Mouse (Mus musculus) testis, adult 2 months (tissue): ENCODE measurements around the gene Swsap1. TPM values are rescaled to one million over a fixed set of nuclear protein-coding genes. Genes with fewer than 3 reads are reported as not detected.

Source experiments
- H3K27ac ChIP-seq: fragments of 200-500 bp; 2 replicates; pipeline ENCODE4 v1.5.1; 2012; ENCODE audit warnings: low read depth, low read length; ENCODE audit not compliant: control insufficient read depth, insufficient read depth
- H3K27me3 ChIP-seq: fragments of 200-500 bp; 2 replicates; pipeline ENCODE4 v1.6.1; 2012; ENCODE audit warnings: mild to moderate bottlenecking, low read length, moderate library complexity; ENCODE audit not compliant: control insufficient read depth, insufficient read depth
- H3K36me3 ChIP-seq: fragments of 200-500 bp; 2 replicates; pipeline ENCODE4 v1.6.1; 2012; ENCODE audit warnings: mild to moderate bottlenecking, low read length; ENCODE audit not compliant: control insufficient read depth, insufficient read depth
- H3K4me1 ChIP-seq: fragments of 200-500 bp; 2 replicates; pipeline ENCODE4 v1.6.1; 2012; ENCODE audit warnings: low read length; ENCODE audit not compliant: control insufficient read depth, insufficient read depth
- H3K4me3 ChIP-seq: fragments of 200-500 bp; 2 replicates; pipeline ENCODE4 v1.5.1; 2012; ENCODE audit warnings: low read depth, mild to moderate bottlenecking, low read length, moderate library complexity, mixed read lengths; ENCODE audit not compliant: control insufficient read depth
- CTCF ChIP-seq: fragments of 200-500 bp; IDR thresholded peaks from 2 replicates; pipeline ENCODE4 v1.5.1; 2012; ENCODE audit warnings: low read depth, mild to moderate bottlenecking, inconsistent platforms, low read length, moderate library complexity; ENCODE audit not compliant: control insufficient read depth, insufficient read depth, insufficient replicate concordance
- POLR2A ChIP-seq: fragments of 200-500 bp; IDR thresholded peaks from 2 replicates; pipeline ENCODE4 v1.6.1; 2012; ENCODE audit warnings: low read depth, mild to moderate bottlenecking, inconsistent platforms, low read length, moderate library complexity; ENCODE audit not compliant: control insufficient read depth
- polyA plus RNA-seq: library from polyadenylated mRNA; depleted of rRNA; stranded (reverse); fragments of >200 nt; gene quantifications from 2 replicates; pipeline ENCODE4 v1.2.3, GENCODE M21; 2012; rRNA removed

The Swsap1 gene
- polyA plus RNA-seq: 4.7 and 5.1 TPM in 2 replicates

- peak within 1 kb of the TSS; percentile 94 for H3K4me3 ChIP-seq
- H3K36me3 ChIP-seq: no peaks in the 10 kb centered on the region
- H3K4me1 ChIP-seq: peaks cover 8% of the 10 kb centered on the region
- TF ChIP-seq POLR2A: peak; percentile 71; the same call in 1 of the 2 replicates
- TF ChIP-seq CTCF: no peak
- H3K27ac ChIP-seq: peak within 1 kb of the TSS; percentile 95
- H3K27me3 ChIP-seq: no peaks in the 10 kb centered on the region
Measured at GRCm38 (mm10) chr9:21955570-21956281, at the start of gene Swsap1. Swsap1 (plus strand) TSS chr9:21955755.

- no peak for TF ChIP-seq CTCF
- TF ChIP-seq POLR2A: no peak
Measured at GRCm38 (mm10) chr9:21908216-21908615, 47.3 kb upstream of the Swsap1 start.

GRCm38 (mm10) chr9:21909474-21910223, 45.9 kb upstream of the Swsap1 start:
- TF ChIP-seq POLR2A (no peak), CTCF (no peak)
- H3K27ac ChIP-seq: no peak overlapping the region
- no peaks in the 10 kb centered on the region for H3K4me1 ChIP-seq
- H3K36me3 ChIP-seq: no peaks in the 10 kb centered on the region
- H3K4me3 ChIP-seq: no peak overlapping the region
- no peaks in the 10 kb centered on the region for H3K27me3 ChIP-seq

More at GRCm38 (mm10) chr9:21908216-21908615, 47.3 kb upstream of the Swsap1 start:
- Histone ChIP-seq H3K27ac (no peak overlapping the region), H3K36me3 (no peaks in the 10 kb centered on the region), H3K27me3 (no peaks in the 10 kb centered on the region), H3K4me3 (no peak overlapping the region), H3K4me1 (no peaks in the 10 kb centered on the region)

GRCm38 (mm10) chr9:21916851-21917492, 38.6 kb upstream of the Swsap1 start:
- TF ChIP-seq POLR2A: no peak
- TF ChIP-seq CTCF: no peak
- H3K27ac ChIP-seq: no peak overlapping the region
- H3K4me1 ChIP-seq: peaks cover 10% of the 10 kb centered on the region
- H3K4me3 ChIP-seq: no peak overlapping the region; the same call in 1 of the 2 replicates
- H3K27me3 ChIP-seq: no peaks in the 10 kb centered on the region
- no peaks in the 10 kb centered on the region for H3K36me3 ChIP-seq

- Histone ChIP-seq H3K4me3 (peak overlapping the region; percentile 88), H3K4me1 (peaks cover 10% of the 10 kb centered on the region), H3K27me3 (no peaks in the 10 kb centered on the region), H3K36me3 (no peaks in the 10 kb centered on the region), H3K27ac (0 out of 2 replicates have a peak overlapping the region, but pooled peaks have one; percentile 12)
- TF ChIP-seq POLR2A (no peak), CTCF (no peak)
Measured at GRCm38 (mm10) chr9:21917493-21918034, 38.0 kb upstream of the Swsap1 start.

GRCm38 (mm10) chr9:21918035-21918592, 37.4 kb upstream of the Swsap1 start, which contains the start of gene Rab3d:
Rab3d (minus strand) TSS chr9:21918192.
- no peaks in the 10 kb centered on the region for H3K27me3 ChIP-seq
- H3K4me3 ChIP-seq: peak within 1 kb of the TSS; percentile 88
- no peak; the same call in 1 of the 2 replicates for TF ChIP-seq POLR2A
- no peak for TF ChIP-seq CTCF
- H3K36me3 ChIP-seq: no peaks in the 10 kb centered on the region
- peak within 1 kb of the TSS; percentile 12; the same call in 1 of the 2 replicates for H3K27ac ChIP-seq
- peaks cover 10% of the 10 kb centered on the region for H3K4me1 ChIP-seq
